Mouse (Mus musculus): ENCODE data around the gene Cbfb. TPM values are rescaled to one million over a fixed set of nuclear protein-coding genes. Genes with fewer than 3 reads are reported as not detected.
A peak's percentile ranks its signal among the peaks of the same experiment; 100 is the strongest.

The Cbfb gene
- polyA plus RNA-seq, 1 experiment: 14.0 TPM

DNA sequence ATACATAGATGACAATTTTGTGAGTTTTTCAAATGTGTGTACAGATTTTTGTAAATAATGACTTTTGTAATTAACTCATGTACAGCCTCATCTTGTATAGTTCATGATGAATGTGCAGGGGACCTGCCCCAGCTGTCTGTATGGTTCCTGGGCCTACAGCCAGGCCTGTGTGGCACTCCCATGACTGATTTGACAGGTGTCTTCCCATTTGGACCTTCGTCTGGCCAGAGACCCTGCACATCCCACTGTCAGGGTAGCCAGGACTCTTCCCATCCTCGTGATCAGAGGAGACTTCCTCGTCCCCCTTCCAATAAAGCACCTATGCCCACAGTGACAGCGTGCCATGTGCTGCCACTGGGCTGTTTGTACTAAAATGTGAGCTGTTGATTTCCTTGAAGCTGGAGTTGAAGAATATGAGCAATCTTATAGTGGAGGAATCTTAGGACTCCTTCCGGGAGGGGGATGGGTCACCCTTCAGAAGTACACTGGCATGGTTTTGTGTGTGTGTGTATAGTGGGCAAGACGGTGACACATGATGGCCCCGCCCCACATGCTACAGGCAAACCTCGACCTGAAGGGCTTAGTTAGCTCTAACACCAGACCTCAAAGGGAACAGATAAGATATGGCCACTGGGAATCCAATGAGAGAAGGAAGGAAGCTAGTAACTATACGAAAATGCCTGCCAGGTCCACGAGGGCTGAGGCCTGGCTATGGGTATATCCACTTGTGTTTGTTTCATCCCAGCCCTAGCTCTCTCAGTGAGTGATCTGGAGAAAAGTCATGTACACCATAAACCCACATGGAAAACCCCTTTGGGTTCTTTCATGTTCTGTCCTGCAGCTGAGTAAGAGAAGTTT, 82.4 kb downstream of the Cbfb start:
- H3K4me3 ChIP-seq (ENCODE audit: insufficient read depth, low read depth, low read length): no peak overlapping the region
- H3K27ac ChIP-seq (replicated peaks; ENCODE audit: low read depth, low read length): no peak overlapping the region
- H3K4me1 ChIP-seq (ENCODE audit: control insufficient read depth, insufficient read depth, insufficient read length, low read length): no peaks in the 10 kb centered on the region; the same call in 1 of the 2 replicates

DNA sequence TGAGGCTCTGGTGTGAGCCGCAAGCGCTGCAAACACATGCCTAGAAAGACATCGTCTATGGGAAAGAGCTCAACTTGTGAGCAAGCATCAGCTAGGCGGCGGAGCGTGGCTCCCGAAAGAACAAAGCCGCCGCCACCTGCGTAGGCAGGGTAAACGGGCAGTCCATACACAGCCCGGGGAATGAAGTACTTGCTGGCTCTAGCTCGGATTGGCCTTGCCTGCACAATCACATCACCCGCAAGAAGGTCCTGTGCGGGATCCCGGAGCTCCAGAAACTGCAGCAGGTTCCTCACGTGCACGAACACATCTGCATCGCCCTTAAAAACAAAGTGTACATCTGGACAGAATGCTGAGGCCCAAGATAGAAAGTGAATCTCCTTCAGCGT, 83.3 kb downstream of the Cbfb start:
- Histone ChIP-seq H3K4me3 (ENCODE audit: insufficient read depth, low read depth, low read length) (peak overlapping the region; percentile 64; the same call in 1 of the 2 replicates), H3K4me1 (ENCODE audit: control insufficient read depth, insufficient read depth, insufficient read length, low read length) (no peaks in the 10 kb centered on the region; the same call in 1 of the 2 replicates), H3K27ac (replicated peaks; ENCODE audit: low read depth, low read length) (no peak overlapping the region)

DNA sequence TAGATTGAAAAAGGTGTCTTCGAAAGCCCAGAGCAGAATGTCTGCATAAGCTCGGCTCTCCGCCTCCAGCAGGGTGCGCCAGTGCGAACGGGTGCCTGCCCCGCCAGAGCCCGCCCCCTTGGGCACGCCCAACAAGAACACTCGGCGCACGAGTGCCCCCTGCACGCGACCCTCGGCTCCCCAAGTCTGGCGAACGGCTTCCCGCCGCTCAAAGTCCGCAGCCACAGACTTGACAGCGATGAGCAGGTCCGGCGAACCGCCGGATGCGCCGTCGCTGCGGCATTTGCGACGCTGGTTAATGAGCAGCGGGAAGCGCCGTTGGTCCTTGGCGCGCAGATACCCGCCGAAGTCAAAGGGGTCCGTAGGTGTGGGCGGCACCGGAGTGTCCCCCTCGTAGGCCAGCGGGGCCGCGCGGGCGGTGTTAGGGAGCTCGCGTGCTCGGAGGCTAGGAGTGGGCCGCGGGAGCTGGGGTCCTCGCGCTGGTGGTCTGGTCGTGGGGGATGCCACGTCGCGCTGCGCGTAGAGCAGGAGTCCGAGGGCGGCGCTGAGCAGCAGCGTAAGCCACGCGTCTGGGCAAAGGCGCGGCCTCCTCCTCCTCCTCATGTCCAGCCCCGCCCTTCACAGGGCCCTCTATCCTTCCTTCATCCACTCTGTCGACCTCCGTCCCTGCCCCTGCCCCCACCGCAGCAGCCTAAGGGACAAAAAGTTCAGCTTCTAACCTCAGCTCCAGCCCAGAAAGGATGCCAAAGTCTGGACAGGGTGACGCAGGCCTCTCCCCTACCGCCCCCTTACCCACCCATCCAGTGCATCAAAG, 83.9 kb downstream of the Cbfb start:
- no peaks in the 10 kb centered on the region; the same call in 1 of the 2 replicates for H3K4me1 ChIP-seq (ENCODE audit: control insufficient read depth, insufficient read depth, insufficient read length, low read length)
- peak overlapping the region; percentile 64 for H3K4me3 ChIP-seq (ENCODE audit: insufficient read depth, low read depth, low read length)
- peak overlapping the region; percentile 27; the same call in 1 of the 2 replicates for H3K27ac ChIP-seq (replicated peaks; ENCODE audit: low read depth, low read length)

DNA sequence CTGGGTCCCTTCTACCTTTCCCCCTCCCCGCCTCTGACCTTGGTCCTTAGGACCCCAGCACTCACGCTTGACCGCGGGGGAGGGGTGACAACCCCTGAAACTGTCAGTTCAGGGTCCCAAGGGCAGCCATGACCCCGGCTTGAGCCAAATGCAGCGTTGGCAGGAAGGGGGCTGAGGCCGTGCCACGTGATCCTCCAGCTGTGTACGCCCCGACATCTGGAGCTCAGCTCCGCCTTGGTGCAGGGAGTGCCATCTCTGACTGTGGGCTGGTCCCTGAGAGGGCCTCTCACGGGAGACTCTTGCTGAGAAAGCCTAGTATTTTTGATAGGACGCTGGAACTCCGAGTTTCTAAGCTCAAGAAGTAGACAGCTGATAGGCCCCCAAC, 84.5 kb downstream of the Cbfb start, which contains the start of gene B3gnt9:
Gene B3gnt9, minus strand, starts transcription at position 188 of the 385 bp plus-strand sequence.
- Histone ChIP-seq H3K4me1 (ENCODE audit: control insufficient read depth, insufficient read depth, insufficient read length, low read length) (no peaks in the 10 kb centered on the region; the same call in 1 of the 2 replicates), H3K4me3 (ENCODE audit: insufficient read depth, low read depth, low read length) (peak within 1 kb of the TSS; percentile 64), H3K27ac (replicated peaks; ENCODE audit: low read depth, low read length) (peak within 1 kb of the TSS; percentile 27; the same call in 1 of the 2 replicates)

DNA sequence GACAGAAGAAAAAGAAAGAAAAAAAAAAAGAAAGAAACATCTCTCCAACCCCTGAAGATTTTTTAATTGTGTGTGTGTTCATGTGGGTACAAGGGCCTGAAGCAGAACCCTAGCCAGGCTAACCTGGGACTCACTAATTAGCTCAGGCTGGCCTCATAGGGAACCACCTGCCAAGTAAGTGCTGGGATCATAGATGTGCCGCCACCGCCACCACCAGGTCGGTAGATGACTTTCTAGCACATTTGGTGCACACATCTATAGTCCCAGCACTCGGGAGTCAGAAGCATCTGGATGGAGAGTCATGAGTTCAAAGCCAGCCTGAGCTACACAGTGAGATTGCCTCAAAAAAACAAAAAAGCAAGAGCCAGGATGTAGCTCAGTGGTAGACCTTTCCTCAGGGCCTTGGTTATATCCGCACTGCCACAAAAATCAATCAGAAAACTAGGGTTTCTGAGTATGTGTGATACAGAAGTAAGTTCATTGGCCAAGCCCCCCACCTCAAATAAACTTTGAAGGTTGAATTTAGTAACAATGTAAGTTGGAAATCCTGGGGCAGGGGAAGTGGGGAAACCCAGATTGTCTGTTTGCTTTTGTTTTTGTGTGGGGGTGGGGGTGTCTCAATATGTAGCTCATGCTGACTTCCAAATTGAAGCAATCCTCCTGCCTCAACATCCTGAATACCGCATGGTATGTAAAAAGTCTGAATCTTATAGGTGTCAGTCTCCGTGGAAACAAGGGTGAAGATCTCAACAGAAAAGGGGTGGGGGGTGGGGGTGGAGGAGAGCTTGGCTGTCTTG, 87.0 kb downstream of the Cbfb start:
- Histone ChIP-seq H3K4me1 (ENCODE audit: control insufficient read depth, insufficient read depth, insufficient read length, low read length) (no peaks in the 10 kb centered on the region; the same call in 1 of the 2 replicates), H3K27ac (replicated peaks; ENCODE audit: low read depth, low read length) (no peak overlapping the region), H3K4me3 (ENCODE audit: insufficient read depth, low read depth, low read length) (no peak overlapping the region)

DNA sequence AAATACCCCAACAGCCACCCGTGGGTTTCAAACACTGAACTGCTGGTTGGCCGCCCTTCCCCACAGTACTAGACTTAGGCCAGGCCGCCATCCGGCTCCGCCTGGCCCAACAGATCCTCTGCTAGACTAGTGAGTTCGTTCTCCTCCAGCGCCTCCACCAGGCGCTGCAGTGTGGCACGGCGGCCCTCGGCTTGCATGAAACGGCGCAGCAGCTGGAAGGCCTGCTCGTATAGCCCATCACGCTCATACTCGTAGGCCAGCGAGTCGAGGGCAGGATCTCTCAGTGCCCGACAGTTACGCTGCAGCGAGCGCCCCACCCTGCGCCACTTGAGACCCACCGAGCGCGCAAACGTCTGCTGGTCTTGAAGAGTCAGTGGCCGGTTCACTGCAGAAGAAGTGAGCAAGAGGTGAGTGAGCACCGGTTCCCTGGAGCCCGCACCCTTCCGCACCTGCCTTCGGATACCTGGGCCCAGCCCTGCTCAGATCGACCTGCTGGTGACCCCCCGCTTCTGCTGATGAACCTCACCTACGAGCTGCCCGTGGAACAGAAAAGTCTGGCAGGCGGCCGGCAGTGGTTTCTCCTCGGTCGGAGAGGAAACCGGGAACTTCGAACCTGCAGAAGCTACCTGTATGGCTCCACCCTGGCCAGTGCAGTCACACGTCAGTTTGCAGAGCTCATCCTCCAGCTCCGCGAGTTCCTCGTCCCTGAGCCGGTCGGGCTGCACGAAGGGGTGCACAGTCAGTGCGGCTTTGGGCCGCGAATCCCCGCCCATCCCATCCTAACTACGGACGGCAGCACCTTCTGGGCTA, 88.6 kb downstream of the Cbfb start:
- Histone ChIP-seq H3K27ac (replicated peaks; ENCODE audit: low read depth, low read length) (no peak overlapping the region), H3K4me1 (ENCODE audit: control insufficient read depth, insufficient read depth, insufficient read length, low read length) (no peaks in the 10 kb centered on the region; the same call in 1 of the 2 replicates), H3K4me3 (ENCODE audit: insufficient read depth, low read depth, low read length) (peak overlapping the region; percentile 34; the same call in 1 of the 2 replicates)

DNA sequence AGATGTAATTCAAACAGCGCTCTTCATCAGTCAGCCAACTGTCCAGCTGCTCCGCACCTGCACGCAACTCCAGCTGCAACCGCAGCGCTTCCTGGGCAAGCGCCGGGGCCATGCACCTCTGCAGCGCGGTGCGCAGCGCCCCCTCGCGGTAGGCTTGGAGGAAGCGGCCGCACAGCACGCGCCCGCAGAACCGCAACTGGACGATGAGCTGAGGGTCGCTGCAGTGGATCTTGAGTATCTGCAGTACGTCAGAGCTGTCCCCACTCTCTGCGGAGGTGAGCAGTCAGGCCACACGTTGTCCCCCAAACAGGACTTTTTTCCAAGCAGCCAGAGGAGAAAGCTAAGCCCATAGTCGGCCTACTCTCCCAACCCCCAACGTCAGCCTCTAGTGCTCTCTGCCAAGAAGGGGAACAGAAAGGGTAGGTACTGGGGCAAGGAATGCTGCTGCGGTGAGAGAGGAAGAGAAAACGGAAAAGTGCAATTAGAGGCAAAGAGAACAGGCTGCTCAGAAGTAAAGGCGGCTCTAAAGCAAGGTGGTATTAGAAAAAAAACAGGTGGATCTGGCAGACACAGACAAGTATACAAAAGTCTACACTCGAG, 89.3 kb downstream of the Cbfb start:
- no peaks in the 10 kb centered on the region; the same call in 1 of the 2 replicates for H3K4me1 ChIP-seq (ENCODE audit: control insufficient read depth, insufficient read depth, insufficient read length, low read length)
- H3K4me3 ChIP-seq (ENCODE audit: insufficient read depth, low read depth, low read length): peak overlapping the region; percentile 34
- no peak overlapping the region for H3K27ac ChIP-seq (replicated peaks; ENCODE audit: low read depth, low read length)

DNA sequence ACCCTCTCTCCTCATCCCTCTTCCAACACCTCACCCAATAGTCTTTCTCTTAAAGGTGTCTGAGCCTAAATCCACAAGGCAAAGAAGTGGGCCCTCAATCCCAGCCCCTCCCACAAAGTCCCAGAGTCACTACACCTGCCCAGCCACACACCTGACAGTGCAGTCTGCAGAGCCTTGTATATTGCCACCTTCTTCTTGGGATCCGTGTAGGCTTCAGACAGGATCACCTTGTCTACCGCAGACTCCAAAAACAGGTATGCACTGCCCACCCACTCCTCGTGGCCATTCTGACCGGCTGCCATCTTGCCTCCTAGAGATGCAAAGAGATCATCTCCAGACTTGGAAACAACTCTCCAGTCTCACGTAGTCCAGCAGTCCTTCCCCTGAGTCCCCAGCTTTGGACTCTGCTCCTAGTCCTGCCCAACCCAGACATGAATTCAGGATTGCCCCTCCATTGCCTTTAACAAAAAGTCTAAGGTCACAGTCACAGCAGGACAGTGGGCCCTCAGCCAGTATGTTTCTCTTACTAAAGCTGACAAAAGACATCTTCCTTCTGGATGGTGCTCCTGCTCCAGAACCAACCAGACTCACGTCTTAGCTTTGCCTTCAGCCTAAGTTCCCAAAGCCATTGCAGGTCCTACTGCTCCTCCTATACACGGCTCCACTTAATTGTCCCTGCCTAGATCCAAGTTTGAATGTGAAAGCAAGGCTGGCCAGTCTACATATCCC, 90.1 kb downstream of the Cbfb start:
- Histone ChIP-seq H3K4me1 (ENCODE audit: control insufficient read depth, insufficient read depth, insufficient read length, low read length) (peaks cover 5% of the 10 kb centered on the region; the same call in 1 of the 2 replicates), H3K4me3 (ENCODE audit: insufficient read depth, low read depth, low read length) (no peak overlapping the region), H3K27ac (replicated peaks; ENCODE audit: low read depth, low read length) (no peak overlapping the region)

DNA sequence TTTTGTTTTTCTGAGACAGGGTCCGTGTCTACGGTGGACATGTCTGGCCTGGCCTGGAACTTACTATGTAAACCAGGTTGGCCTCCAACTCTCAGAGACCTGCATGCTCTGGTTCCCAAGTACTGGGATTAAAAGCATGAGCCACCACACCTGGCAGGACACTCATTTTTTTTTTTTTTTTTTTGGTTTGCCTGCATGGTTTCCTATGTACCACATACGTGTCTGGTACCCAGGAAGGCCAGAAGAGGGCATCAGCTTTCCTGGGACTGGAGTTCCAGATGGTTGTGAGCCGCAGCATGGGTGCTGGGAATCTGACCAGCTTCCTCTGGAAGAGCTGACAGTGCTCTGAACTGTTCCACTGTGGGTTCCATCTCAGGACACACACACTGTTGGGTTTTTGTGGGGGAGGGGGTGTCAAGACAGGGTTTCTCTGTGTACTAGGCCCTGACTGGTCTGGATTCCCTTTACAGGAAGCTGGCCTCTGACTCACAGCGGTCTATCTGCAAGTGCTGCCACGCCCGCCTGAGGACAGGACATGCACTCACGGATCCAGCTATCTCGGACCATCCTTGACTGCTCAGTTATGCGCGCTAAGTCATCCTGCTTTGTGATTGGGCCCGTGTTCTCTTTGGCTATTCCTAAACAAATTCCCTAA, 91.0 kb downstream of the Cbfb start:
- H3K4me3 ChIP-seq (ENCODE audit: insufficient read depth, low read depth, low read length): no peak overlapping the region
- peaks cover 5% of the 10 kb centered on the region; the same call in 1 of the 2 replicates for H3K4me1 ChIP-seq (ENCODE audit: control insufficient read depth, insufficient read depth, insufficient read length, low read length)
- no peak overlapping the region for H3K27ac ChIP-seq (replicated peaks; ENCODE audit: low read depth, low read length)

DNA sequence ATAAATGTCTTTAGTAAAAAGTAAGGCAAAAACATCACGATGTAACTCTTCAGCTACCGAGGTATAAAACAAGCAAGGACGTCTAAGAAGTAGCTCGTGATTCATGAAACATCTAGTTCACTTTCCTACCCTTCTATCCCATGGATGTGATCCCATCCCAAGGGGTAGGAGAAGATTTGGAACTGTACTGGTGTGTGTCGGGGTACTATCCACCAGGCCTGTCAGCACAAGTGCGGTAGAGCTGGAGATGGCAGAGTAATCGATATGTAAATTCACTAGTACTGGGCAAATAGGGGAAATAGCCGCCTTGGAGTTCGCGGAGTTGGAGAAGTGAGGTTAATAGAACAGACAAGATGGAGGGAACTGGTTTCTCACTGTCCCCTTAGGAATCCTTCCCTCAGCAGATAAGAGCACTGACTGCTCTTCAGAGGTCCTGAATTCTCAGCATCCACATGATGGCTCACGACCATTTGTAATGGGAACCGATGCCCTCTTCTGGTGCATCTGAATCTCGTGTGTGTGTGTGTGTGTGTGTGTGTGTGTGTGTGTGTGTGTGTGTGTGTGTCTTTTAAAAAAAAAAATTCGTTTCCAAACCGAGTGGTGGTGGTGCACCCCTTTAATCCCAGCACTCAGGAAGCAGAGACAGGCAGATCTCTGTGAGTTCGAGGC, 92.9 kb downstream of the Cbfb start:
- Histone ChIP-seq H3K4me1 (ENCODE audit: control insufficient read depth, insufficient read depth, insufficient read length, low read length) (peaks cover 5% of the 10 kb centered on the region; the same call in 1 of the 2 replicates), H3K27ac (replicated peaks; ENCODE audit: low read depth, low read length) (no peak overlapping the region), H3K4me3 (ENCODE audit: insufficient read depth, low read depth, low read length) (peak overlapping the region; percentile 84)

DNA sequence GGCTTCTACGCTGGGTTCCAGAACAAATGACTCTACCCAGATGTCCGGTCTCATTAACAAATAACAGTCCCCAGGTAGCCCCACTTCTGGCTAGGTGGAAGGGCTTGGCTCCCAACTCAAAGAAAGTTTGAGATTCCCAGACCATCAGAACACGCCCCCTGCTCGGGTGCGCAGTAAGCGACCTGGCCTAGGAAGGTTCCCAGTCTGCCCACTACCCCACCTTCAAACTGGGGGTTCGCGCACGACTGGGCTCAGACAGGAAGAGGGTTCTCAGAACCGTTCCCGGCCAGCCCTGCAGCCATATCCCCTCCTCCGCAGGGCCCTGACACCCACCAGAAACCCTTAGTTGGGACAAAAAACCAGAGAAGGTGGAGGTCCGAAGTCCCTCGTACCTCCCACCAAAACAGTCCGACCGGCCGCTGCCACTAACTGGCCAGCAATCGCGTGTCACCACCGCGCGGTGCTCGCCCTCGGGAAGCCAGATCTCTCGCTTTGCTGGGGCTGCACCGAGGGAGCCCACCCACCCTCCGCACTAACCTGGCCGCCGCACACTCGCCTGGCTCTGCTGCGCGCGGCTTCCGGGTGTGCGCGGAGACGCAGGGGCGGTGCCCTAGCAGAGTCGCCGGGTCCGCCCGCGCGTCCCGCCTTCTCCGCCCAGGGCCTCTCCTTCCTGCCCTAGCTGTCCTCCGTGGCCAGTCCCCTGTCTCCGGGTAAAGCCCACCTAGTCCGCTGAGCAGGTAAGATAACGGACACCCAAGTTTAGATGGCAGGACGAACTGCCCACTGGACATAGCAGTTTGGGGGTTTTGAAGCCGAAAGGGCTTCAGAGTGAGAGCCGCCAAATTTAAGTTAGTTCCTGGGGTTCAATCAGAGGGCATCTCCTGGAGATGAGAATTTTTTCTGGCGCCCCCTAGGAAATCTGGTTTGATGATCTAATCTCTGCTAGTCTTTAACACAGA, 93.8 kb downstream of the Cbfb start, which contains the start of the genes Tradd and Fbxl8:
Gene Tradd, minus strand, starts transcription at position 586 of the 959 bp plus-strand sequence.
Gene Fbxl8, plus strand, starts transcription at position 625 of the 959 bp plus-strand sequence.
- Histone ChIP-seq H3K27ac (replicated peaks; ENCODE audit: low read depth, low read length) (peak within 1 kb of the TSS; percentile 66), H3K4me3 (ENCODE audit: insufficient read depth, low read depth, low read length) (peak within 1 kb of the TSS; percentile 84), H3K4me1 (ENCODE audit: control insufficient read depth, insufficient read depth, insufficient read length, low read length) (peaks cover 5% of the 10 kb centered on the region; the same call in 1 of the 2 replicates)
